Mouse (Mus musculus): ENCODE data around the gene Zdhhc19. TPM values are rescaled to one million over a fixed set of nuclear protein-coding genes. Genes with fewer than 3 reads are reported as not detected.

Zdhhc19 gene
- polyA plus RNA-seq, 1 experiment from 2014 or later: 0.26 TPM

DNA sequence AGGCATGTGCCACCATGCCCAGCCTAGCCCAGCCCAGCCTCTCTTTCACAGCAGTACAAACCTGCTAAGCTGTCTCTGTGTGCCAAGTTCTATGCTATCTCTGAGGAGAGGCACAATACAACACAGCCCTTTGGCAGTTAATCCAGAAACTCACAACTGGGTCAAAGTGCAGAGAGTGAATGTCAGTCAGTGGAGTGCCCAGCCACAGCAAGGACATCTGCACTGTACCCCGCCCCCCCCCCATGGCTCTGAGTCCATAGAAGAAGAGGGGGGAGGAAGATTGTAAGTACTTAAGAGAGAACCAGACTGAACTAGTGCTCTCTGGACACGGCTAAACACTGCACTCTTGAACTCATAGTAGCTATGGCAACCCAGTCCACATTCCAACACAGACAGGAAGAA is 55.3 kb downstream of the Zdhhc19 start:
- no peak for ATAC-seq
- H3K9ac ChIP-seq (ENCODE audit: low read depth, low read length): no peak overlapping the region
- WGBS: 49% methylated on average over 2 of the region's 2 CpGs
- no peak overlapping the region for H3K27ac ChIP-seq (ENCODE audit: low read length)
- no peaks in the 10 kb centered on the region for H3K9me3 ChIP-seq (replicated peaks; ENCODE audit: control insufficient read depth, low read length, poor library complexity, severe bottlenecking)
- H3K4me1 ChIP-seq (ENCODE audit: control insufficient read depth, insufficient read depth, low read length): no peaks in the 10 kb centered on the region
- no peak overlapping the region for H3K4me3 ChIP-seq (ENCODE audit: low read depth, low read length)
- H3K36me3 ChIP-seq (ENCODE audit: control insufficient read depth, insufficient read depth, low read length): no peaks in the 10 kb centered on the region
- H3K27me3 ChIP-seq (ENCODE audit: control insufficient read depth, insufficient read depth, low read depth, low read length): no peaks in the 10 kb centered on the region
- H3K4me2 ChIP-seq (ENCODE audit: low read length): no peak overlapping the region

DNA sequence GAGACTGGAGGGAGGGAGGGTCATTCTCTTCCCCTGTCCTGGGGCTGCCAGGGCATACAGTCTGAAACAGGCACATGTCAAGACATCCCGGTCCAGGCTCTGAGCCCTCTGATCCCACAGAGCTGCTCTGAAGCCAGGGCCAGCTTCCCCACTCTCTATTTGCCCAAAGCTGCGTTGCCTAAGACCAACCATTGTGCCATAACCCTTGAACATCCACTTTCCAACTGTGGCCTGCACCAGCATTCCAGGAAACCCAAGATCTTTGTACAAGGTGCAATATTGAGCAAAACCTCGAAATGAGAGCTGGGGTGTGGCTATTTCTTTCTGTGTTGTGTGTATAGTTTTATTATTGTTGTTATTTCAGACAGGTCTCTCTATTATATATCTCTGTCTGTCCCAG is 59.5 kb downstream of the Zdhhc19 start:
- no peak overlapping the region for H3K4me2 ChIP-seq (ENCODE audit: low read length)
- H3K27ac ChIP-seq (ENCODE audit: low read length): no peak overlapping the region
- no peaks in the 10 kb centered on the region for H3K4me1 ChIP-seq (ENCODE audit: control insufficient read depth, insufficient read depth, low read length)
- H3K36me3 ChIP-seq (ENCODE audit: control insufficient read depth, insufficient read depth, low read length): no peaks in the 10 kb centered on the region
- WGBS: 72% methylated on average over 3 of the region's 3 CpGs
- no peak overlapping the region for H3K4me3 ChIP-seq (ENCODE audit: low read depth, low read length)
- no peaks in the 10 kb centered on the region for H3K27me3 ChIP-seq (ENCODE audit: control insufficient read depth, insufficient read depth, low read depth, low read length)
- no peak for ATAC-seq
- no peaks in the 10 kb centered on the region for H3K9me3 ChIP-seq (replicated peaks; ENCODE audit: control insufficient read depth, low read length, poor library complexity, severe bottlenecking)
- H3K9ac ChIP-seq (ENCODE audit: low read depth, low read length): no peak overlapping the region

DNA sequence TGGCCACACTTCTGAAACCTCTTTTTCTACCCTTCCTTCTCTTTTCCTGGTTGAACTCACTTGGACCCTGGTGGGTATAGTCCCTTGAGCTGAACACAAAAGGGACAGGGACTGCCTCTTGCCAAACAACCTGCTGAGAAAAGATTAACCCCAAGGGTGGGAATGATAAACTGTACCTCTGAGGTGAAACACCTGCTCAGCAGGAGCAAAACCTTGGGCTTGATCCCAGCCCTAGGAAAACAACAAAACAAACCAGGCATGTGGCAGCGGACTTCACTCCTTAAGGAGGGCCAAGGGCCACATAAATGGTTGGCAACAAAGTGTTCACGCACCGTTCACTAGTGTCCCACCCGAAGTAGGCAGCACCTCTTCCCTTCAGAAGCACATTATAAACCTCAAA is 63.4 kb downstream of the Zdhhc19 start:
- H3K36me3 ChIP-seq (ENCODE audit: control insufficient read depth, insufficient read depth, low read length): no peaks in the 10 kb centered on the region
- no peak overlapping the region for H3K4me2 ChIP-seq (ENCODE audit: low read length)
- H3K27me3 ChIP-seq (ENCODE audit: control insufficient read depth, insufficient read depth, low read depth, low read length): no peaks in the 10 kb centered on the region
- 64% methylated on average over 4 of the region's 4 CpGs for WGBS
- H3K9me3 ChIP-seq (replicated peaks; ENCODE audit: control insufficient read depth, low read length, poor library complexity, severe bottlenecking): no peaks in the 10 kb centered on the region
- H3K4me3 ChIP-seq (ENCODE audit: low read depth, low read length): no peak overlapping the region
- H3K27ac ChIP-seq (ENCODE audit: low read length): no peak overlapping the region
- ATAC-seq: no peak
- H3K4me1 ChIP-seq (ENCODE audit: control insufficient read depth, insufficient read depth, low read length): no peaks in the 10 kb centered on the region
- no peak overlapping the region for H3K9ac ChIP-seq (ENCODE audit: low read depth, low read length)

DNA sequence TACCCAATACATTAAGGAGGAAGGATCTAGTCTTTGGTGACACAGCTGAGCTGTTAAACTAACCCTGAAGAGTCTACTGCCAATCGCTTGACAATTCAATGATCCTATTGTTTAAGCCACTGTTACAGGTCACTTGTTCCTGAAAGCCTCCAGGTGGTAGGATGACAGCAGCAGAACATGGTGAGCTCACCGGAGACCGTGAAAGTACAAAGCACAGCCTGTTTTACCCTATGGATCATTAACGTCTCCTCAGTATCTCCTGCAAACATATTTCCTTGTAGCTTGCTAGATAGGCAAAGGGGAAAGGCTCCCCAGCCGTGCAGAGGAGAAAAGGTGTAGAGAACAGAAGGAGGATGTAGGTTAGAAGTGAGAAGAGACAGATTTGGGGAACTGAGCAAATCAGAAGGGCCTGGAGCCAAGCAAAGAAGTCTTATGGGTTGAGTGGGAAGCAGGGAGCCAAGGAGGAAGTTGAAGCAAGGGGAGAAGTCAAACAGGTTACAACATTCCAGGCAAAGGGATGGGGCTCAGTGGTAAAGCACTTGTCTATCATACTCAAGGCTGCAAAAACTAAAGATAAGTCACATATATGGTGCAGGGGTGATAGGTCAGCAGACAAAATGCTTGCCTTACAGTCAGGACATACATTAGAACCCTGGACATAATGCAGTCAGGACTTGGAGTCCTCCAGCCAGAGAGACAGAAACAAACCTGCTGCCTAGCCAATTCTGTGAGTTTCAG is 67.2 kb downstream of the Zdhhc19 start:
- no peak for ATAC-seq
- WGBS: 90% methylated on average over 5 of the region's 5 CpGs
- no peaks in the 10 kb centered on the region for H3K9me3 ChIP-seq (replicated peaks; ENCODE audit: control insufficient read depth, low read length, poor library complexity, severe bottlenecking)

DNA sequence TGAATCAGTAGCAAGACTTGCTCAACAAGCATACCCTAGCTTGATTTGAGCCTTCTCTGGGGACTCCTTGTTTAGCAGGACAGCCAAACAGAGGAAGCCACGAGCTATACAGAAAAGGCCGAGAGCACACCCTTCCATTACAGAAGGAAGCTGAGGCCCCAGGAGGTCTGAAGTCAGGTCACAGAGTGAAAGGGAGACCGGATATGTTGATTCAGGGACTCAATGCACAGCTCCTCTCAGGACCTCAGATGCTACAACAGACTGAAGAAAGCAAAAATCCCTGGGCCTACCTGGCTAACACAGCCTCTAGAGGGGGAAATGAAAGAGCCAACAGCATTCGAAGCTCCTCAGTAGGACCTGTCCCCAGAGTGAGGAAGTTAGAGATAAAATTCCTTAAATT is 71.2 kb downstream of the Zdhhc19 start:
- Histone ChIP-seq H3K9ac (ENCODE audit: low read depth, low read length) (no peak overlapping the region), H3K4me3 (ENCODE audit: low read depth, low read length) (no peak overlapping the region), H3K4me2 (ENCODE audit: low read length) (no peak overlapping the region), H3K36me3 (ENCODE audit: control insufficient read depth, insufficient read depth, low read length) (no peaks in the 10 kb centered on the region), H3K27ac (ENCODE audit: low read length) (no peak overlapping the region), H3K9me3 (replicated peaks; ENCODE audit: control insufficient read depth, low read length, poor library complexity, severe bottlenecking) (no peaks in the 10 kb centered on the region), H3K27me3 (ENCODE audit: control insufficient read depth, insufficient read depth, low read depth, low read length) (no peaks in the 10 kb centered on the region), H3K4me1 (ENCODE audit: control insufficient read depth, insufficient read depth, low read length) (no peaks in the 10 kb centered on the region)
- no peak for ATAC-seq
- WGBS: 68% methylated on average over 4 of the region's 4 CpGs

More for the DNA sequence above, 67.2 kb downstream of the Zdhhc19 start:
- Histone ChIP-seq H3K4me1 (ENCODE audit: control insufficient read depth, insufficient read depth, low read length) (no peaks in the 10 kb centered on the region), H3K9ac (ENCODE audit: low read depth, low read length) (no peak overlapping the region), H3K4me3 (ENCODE audit: low read depth, low read length) (no peak overlapping the region), H3K27ac (ENCODE audit: low read length) (no peak overlapping the region), H3K27me3 (ENCODE audit: control insufficient read depth, insufficient read depth, low read depth, low read length) (no peaks in the 10 kb centered on the region), H3K4me2 (ENCODE audit: low read length) (no peak overlapping the region), H3K36me3 (ENCODE audit: control insufficient read depth, insufficient read depth, low read length) (no peaks in the 10 kb centered on the region)

DNA sequence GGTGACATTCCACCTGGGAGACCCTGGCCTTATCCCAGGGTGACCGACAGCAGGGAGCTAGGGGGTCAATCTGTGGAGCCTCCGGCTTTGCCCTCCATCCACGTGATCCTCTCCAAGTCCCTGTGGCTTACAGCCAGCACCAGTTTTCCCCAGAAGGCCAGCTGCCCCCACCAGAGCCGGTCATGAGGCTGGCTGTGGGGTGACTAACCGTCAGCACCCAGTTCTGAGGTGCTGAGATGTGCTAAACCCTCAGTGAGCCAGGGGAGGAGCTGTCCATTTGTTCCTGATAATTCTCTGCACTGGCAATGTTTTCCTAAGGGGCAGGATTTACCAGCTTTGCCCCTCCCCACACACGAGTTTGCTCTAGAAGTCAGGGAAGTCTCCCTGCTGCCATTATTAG is 72.3 kb downstream of the Zdhhc19 start:
- H3K4me2 ChIP-seq (ENCODE audit: low read length): no peak overlapping the region
- WGBS: 72% methylated on average over 6 of the region's 6 CpGs
- no peaks in the 10 kb centered on the region for H3K9me3 ChIP-seq (replicated peaks; ENCODE audit: control insufficient read depth, low read length, poor library complexity, severe bottlenecking)
- no peak overlapping the region for H3K27ac ChIP-seq (ENCODE audit: low read length)
- no peak overlapping the region for H3K4me3 ChIP-seq (ENCODE audit: low read depth, low read length)
- ATAC-seq: no peak
- no peaks in the 10 kb centered on the region for H3K27me3 ChIP-seq (ENCODE audit: control insufficient read depth, insufficient read depth, low read depth, low read length)
- H3K9ac ChIP-seq (ENCODE audit: low read depth, low read length): no peak overlapping the region
- no peaks in the 10 kb centered on the region for H3K4me1 ChIP-seq (ENCODE audit: control insufficient read depth, insufficient read depth, low read length)
- no peaks in the 10 kb centered on the region for H3K36me3 ChIP-seq (ENCODE audit: control insufficient read depth, insufficient read depth, low read length)

DNA sequence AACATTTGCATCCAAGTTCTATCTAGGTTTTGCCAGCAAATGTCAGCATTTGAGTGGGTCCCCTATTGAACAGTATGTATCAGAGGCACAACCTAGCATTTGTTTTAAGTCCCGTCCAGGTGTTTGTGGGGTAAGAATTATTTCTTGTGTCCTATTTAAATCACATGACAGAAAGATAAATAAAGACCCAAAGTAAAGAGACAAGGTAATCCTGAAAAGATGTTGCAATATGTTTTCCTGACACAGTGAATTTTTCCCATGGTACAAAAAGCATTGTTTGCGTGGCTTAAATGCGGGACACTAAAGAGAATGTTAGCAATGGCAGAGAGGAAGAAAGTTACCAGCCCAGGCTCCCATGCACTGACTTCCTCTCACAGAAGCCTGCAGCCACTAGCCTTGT is 74.0 kb downstream of the Zdhhc19 start:
- no peaks in the 10 kb centered on the region for H3K9me3 ChIP-seq (replicated peaks; ENCODE audit: control insufficient read depth, low read length, poor library complexity, severe bottlenecking)
- H3K27me3 ChIP-seq (ENCODE audit: control insufficient read depth, insufficient read depth, low read depth, low read length): no peaks in the 10 kb centered on the region
- no peak overlapping the region for H3K27ac ChIP-seq (ENCODE audit: low read length)
- H3K36me3 ChIP-seq (ENCODE audit: control insufficient read depth, insufficient read depth, low read length): no peaks in the 10 kb centered on the region
- H3K4me3 ChIP-seq (ENCODE audit: low read depth, low read length): no peak overlapping the region
- no peak overlapping the region for H3K9ac ChIP-seq (ENCODE audit: low read depth, low read length)
- WGBS: 89% methylated on average over 3 of the region's 3 CpGs
- H3K4me2 ChIP-seq (ENCODE audit: low read length): no peak overlapping the region
- ATAC-seq: no peak
- no peaks in the 10 kb centered on the region for H3K4me1 ChIP-seq (ENCODE audit: control insufficient read depth, insufficient read depth, low read length)

DNA sequence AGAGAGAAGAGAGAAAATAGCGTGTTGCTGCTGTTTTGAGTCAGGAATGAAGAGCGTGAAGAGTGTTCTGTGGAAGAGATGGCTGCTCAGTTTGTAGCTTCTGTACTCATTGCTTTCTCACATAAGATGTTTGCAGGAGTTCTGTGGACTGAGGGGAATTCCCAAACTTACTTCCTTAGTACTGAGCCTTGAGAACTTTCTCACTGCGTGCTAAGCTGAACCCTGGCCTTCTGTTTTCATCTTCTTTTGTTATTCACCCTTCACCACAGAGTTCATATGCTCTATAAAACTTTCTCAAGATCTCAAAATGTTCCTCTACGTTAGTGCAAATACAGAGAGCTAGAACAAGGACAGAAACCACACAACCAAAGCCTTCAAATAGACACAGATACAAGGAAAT is 76.5 kb downstream of the Zdhhc19 start:
- H3K27me3 ChIP-seq (ENCODE audit: control insufficient read depth, insufficient read depth, low read depth, low read length): no peaks in the 10 kb centered on the region
- no peaks in the 10 kb centered on the region for H3K36me3 ChIP-seq (ENCODE audit: control insufficient read depth, insufficient read depth, low read length)
- H3K9ac ChIP-seq (ENCODE audit: low read depth, low read length): no peak overlapping the region
- no peaks in the 10 kb centered on the region for H3K4me1 ChIP-seq (ENCODE audit: control insufficient read depth, insufficient read depth, low read length)
- no peak overlapping the region for H3K27ac ChIP-seq (ENCODE audit: low read length)
- 84% methylated on average over 4 of the region's 4 CpGs for WGBS
- H3K4me3 ChIP-seq (ENCODE audit: low read depth, low read length): no peak overlapping the region
- no peak overlapping the region for H3K4me2 ChIP-seq (ENCODE audit: low read length)
- ATAC-seq: no peak
- H3K9me3 ChIP-seq (replicated peaks; ENCODE audit: control insufficient read depth, low read length, poor library complexity, severe bottlenecking): no peaks in the 10 kb centered on the region

DNA sequence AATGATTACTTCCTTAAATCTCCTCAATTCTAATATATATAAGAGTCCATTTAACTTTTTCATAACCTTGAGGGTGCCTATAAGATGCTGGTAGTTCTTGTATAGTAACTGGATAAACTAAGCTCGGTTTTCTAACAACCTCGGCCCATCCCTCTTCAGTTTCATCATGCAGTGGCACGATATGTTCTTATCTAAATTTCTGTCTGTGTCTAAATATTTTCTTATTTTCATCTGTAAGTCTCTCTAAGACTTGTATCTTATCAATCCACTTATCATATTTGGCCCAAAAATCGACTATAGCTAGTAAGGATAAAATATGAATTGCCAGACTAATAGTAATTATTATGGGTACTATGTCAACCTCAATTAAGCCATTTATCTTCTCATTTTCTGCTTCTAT is 90.4 kb downstream of the Zdhhc19 start:
- H3K9me3 ChIP-seq (replicated peaks; ENCODE audit: control insufficient read depth, low read length, poor library complexity, severe bottlenecking): no peaks in the 10 kb centered on the region
- no peak overlapping the region for H3K4me2 ChIP-seq (ENCODE audit: low read length)
- H3K9ac ChIP-seq (ENCODE audit: low read depth, low read length): no peak overlapping the region
- no peaks in the 10 kb centered on the region for H3K27me3 ChIP-seq (ENCODE audit: control insufficient read depth, insufficient read depth, low read depth, low read length)
- no peak overlapping the region for H3K27ac ChIP-seq (ENCODE audit: low read length)
- no peak for ATAC-seq
- 91% methylated on average over 4 of the region's 4 CpGs for WGBS
- H3K4me1 ChIP-seq (ENCODE audit: control insufficient read depth, insufficient read depth, low read length): no peaks in the 10 kb centered on the region
- H3K4me3 ChIP-seq (ENCODE audit: low read depth, low read length): no peak overlapping the region
- no peaks in the 10 kb centered on the region for H3K36me3 ChIP-seq (ENCODE audit: control insufficient read depth, insufficient read depth, low read length)
